Mouse (Mus musculus) sigmoid colon, adult 10 weeks (tissue): ENCODE data around the gene Chit1. TPM values are rescaled to one million over a fixed set of nuclear protein-coding genes. Genes with fewer than 3 reads are reported as not detected.

Experiments
- polyA plus RNA-seq: library from polyadenylated mRNA; stranded (reverse); fragments of 350-450 nt; fragmentation: Illumina TruSeq; extraction: RNeasy Lipid Tissue Mini Kit (QIAGEN cat#74804); gene quantifications from one replicate; pipeline ENCODE4 v1.2.3, GENCODE M21; 2014; ENCODE audit warnings: low read depth, low replicate concordance

The Chit1 gene
- polyA plus RNA-seq, result not detected

GRCm38 (mm10) chr1:134110979-134111378 is at the start of gene Chit1:
TSS of gene Chit1 (plus strand) at chr1:134111242.

GRCm38 (mm10) chr1:134078802-134079476 is 32.1 kb upstream of the Chit1 start, which contains the start of gene Btg2:
TSS of gene Btg2 (minus strand) at chr1:134079120.

GRCm38 (mm10) chr1:134182025-134182424 is 71.0 kb downstream of the Chit1 start, which contains the start of gene Chil1:
TSS of gene Chil1 (plus strand) at chr1:134182176.

GRCm38 (mm10) chr1:134193126-134193525 is 82.1 kb downstream of the Chit1 start, which contains the start of gene Mybph:
TSS of gene Mybph (plus strand) at chr1:134193448.

Other genes starting within 250 kb of the Chit1 start
- 4.4 TPM for gene Optc, start 203.2 kb upstream of the Chit1 start, polyA plus RNA-seq
- 12.9 TPM for gene Prelp, start 189.8 kb upstream of the Chit1 start, polyA plus RNA-seq
- 1.1 TPM for gene Fmod, start 74.0 kb upstream of the Chit1 start, polyA plus RNA-seq
- 71.2 TPM for gene Btg2, start 32.1 kb upstream of the Chit1 start, polyA plus RNA-seq
- not detected for gene Chil1, start 70.9 kb downstream of the Chit1 start, polyA plus RNA-seq
- not detected for gene Mybph, start 82.2 kb downstream of the Chit1 start, polyA plus RNA-seq
- 0.88 TPM for gene Adora1, start 124.2 kb downstream of the Chit1 start, polyA plus RNA-seq
- not detected for gene Myog, start 178.7 kb downstream of the Chit1 start, polyA plus RNA-seq
- 0.79 TPM for gene Ppfia4, start 221.7 kb downstream of the Chit1 start, polyA plus RNA-seq